Mouse (Mus musculus): ENCODE data around the gene Vopp1. TPM values are rescaled to one million over a fixed set of nuclear protein-coding genes. Genes with fewer than 3 reads are reported as not detected.

Vopp1 gene
- polyA plus RNA-seq, 1 experiment = 15.2 TPM

- Histone ChIP-seq H3K79me2 (ENCODE audit: control insufficient read depth, insufficient read depth) (no peaks in the 10 kb centered on the region), H3ac (ENCODE audit: control insufficient read depth, insufficient read length, low read depth) (no peak overlapping the region), H3K79me3 (ENCODE audit: low read depth) (no peaks in the 10 kb centered on the region), H3K27me3 (ENCODE audit: control insufficient read depth, insufficient read depth, insufficient read length) (no peaks in the 10 kb centered on the region), H3K4me3 (ENCODE audit: insufficient read depth, poor library complexity, severe bottlenecking) (no peak overlapping the region), H3K36me3 (ENCODE audit: control insufficient read depth, insufficient read depth) (peaks cover 4% of the 10 kb centered on the region)
- TF ChIP-seq CTCF (IDR thresholded peaks at IDR 0.05; ENCODE audit: control insufficient read depth, insufficient read depth, insufficient read length) = no peak
- no peak for TF ChIP-seq MAX (IDR thresholded peaks at IDR 0.05)
- TF ChIP-seq USF1 (IDR thresholded peaks at IDR 0.05; ENCODE audit: low read depth) = no peak
- no peak for TF ChIP-seq FOSL1 (IDR thresholded peaks at IDR 0.05; ENCODE audit: insufficient read depth, low read length, poor library complexity, severe bottlenecking)
- no peak for TF ChIP-seq MYOD1 (IDR thresholded peaks at IDR 0.05; ENCODE audit: control insufficient read depth, insufficient read length, low read depth)
These were observed 61.9 kb downstream of the Vopp1 start for GRCm38 (mm10) chr6:57763054-57763453.

- H3K36me3 ChIP-seq (ENCODE audit: control insufficient read depth, insufficient read depth) = peaks cover 11% of the 10 kb centered on the region
These were observed 70.8 kb downstream of the Vopp1 start for GRCm38 (mm10) chr6:57753962-57754759.

GRCm38 (mm10) chr6:57745748-57746129, 79.2 kb downstream of the Vopp1 start:
- no peaks in the 10 kb centered on the region for H3K79me3 ChIP-seq (ENCODE audit: low read depth)
- H3K36me3 ChIP-seq (ENCODE audit: control insufficient read depth, insufficient read depth) = no peaks in the 10 kb centered on the region
- H3ac ChIP-seq (ENCODE audit: control insufficient read depth, insufficient read length, low read depth) = no peak overlapping the region
- TF ChIP-seq CTCF (IDR thresholded peaks at IDR 0.05; ENCODE audit: control insufficient read depth, insufficient read depth, insufficient read length) (no peak), CEBPB (IDR thresholded peaks at IDR 0.05; ENCODE audit: low read depth) (no peak), USF1 (IDR thresholded peaks at IDR 0.05; ENCODE audit: low read depth) (no peak), MYOG (IDR thresholded peaks at IDR 0.05; ENCODE audit: control insufficient read depth, extremely low read depth, insufficient read length) (no peak)
- no peaks in the 10 kb centered on the region for H3K27me3 ChIP-seq (ENCODE audit: control insufficient read depth, insufficient read depth, insufficient read length)
- H3K4me3 ChIP-seq (ENCODE audit: insufficient read depth, poor library complexity, severe bottlenecking) = no peak overlapping the region
- H3K79me2 ChIP-seq (ENCODE audit: control insufficient read depth, insufficient read depth) = no peaks in the 10 kb centered on the region

More at GRCm38 (mm10) chr6:57753962-57754759, 70.8 kb downstream of the Vopp1 start:
- no peak overlapping the region for H3K4me3 ChIP-seq (ENCODE audit: insufficient read depth, poor library complexity, severe bottlenecking)
- H3K27me3 ChIP-seq (ENCODE audit: control insufficient read depth, insufficient read depth, insufficient read length) = no peaks in the 10 kb centered on the region
- H3K79me3 ChIP-seq (ENCODE audit: low read depth) = no peaks in the 10 kb centered on the region
- H3ac ChIP-seq (ENCODE audit: control insufficient read depth, insufficient read length, low read depth) = no peak overlapping the region
- H3K79me2 ChIP-seq (ENCODE audit: control insufficient read depth, insufficient read depth) = no peaks in the 10 kb centered on the region
- no peak for TF ChIP-seq MAX (IDR thresholded peaks at IDR 0.05)
- no peak for TF ChIP-seq MYOG (IDR thresholded peaks at IDR 0.05; ENCODE audit: control insufficient read depth, extremely low read depth, insufficient read length)
- no peak for TF ChIP-seq CEBPB (IDR thresholded peaks at IDR 0.05; ENCODE audit: low read depth)
- no peak for TF ChIP-seq MYOD1 (IDR thresholded peaks at IDR 0.05; ENCODE audit: control insufficient read depth, insufficient read length, low read depth)
- no peak for TF ChIP-seq CTCF (IDR thresholded peaks at IDR 0.05; ENCODE audit: control insufficient read depth, insufficient read depth, insufficient read length)
- TF ChIP-seq FOSL1 (IDR thresholded peaks at IDR 0.05; ENCODE audit: insufficient read depth, low read length, poor library complexity, severe bottlenecking) = no peak
- no peak for TF ChIP-seq USF1 (IDR thresholded peaks at IDR 0.05; ENCODE audit: low read depth)

GRCm38 (mm10) chr6:57744974-57745747, 79.8 kb downstream of the Vopp1 start:
- H3K36me3 ChIP-seq (ENCODE audit: control insufficient read depth, insufficient read depth) = no peaks in the 10 kb centered on the region
- no peak overlapping the region for H3K4me3 ChIP-seq (ENCODE audit: insufficient read depth, poor library complexity, severe bottlenecking)
- no peak for TF ChIP-seq CEBPB (IDR thresholded peaks at IDR 0.05; ENCODE audit: low read depth)
- no peak for TF ChIP-seq FOSL1 (IDR thresholded peaks at IDR 0.05; ENCODE audit: insufficient read depth, low read length, poor library complexity, severe bottlenecking)
- TF ChIP-seq MYOG (IDR thresholded peaks at IDR 0.05; ENCODE audit: control insufficient read depth, extremely low read depth, insufficient read length) = no peak
- no peak for TF ChIP-seq USF1 (IDR thresholded peaks at IDR 0.05; ENCODE audit: low read depth)
- TF ChIP-seq MYOD1 (IDR thresholded peaks at IDR 0.05; ENCODE audit: control insufficient read depth, insufficient read length, low read depth) = no peak
- TF ChIP-seq MAX (IDR thresholded peaks at IDR 0.05) = no peak
- TF ChIP-seq CTCF (IDR thresholded peaks at IDR 0.05; ENCODE audit: control insufficient read depth, insufficient read depth, insufficient read length) = no peak
- no peaks in the 10 kb centered on the region for H3K79me3 ChIP-seq (ENCODE audit: low read depth)
- no peaks in the 10 kb centered on the region for H3K79me2 ChIP-seq (ENCODE audit: control insufficient read depth, insufficient read depth)
- no peak overlapping the region for H3ac ChIP-seq (ENCODE audit: control insufficient read depth, insufficient read length, low read depth)
- H3K27me3 ChIP-seq (ENCODE audit: control insufficient read depth, insufficient read depth, insufficient read length) = no peaks in the 10 kb centered on the region

GRCm38 (mm10) chr6:57744123-57744522, 80.8 kb downstream of the Vopp1 start:
- H3K79me2 ChIP-seq (ENCODE audit: control insufficient read depth, insufficient read depth) = no peaks in the 10 kb centered on the region
- H3K27me3 ChIP-seq (ENCODE audit: control insufficient read depth, insufficient read depth, insufficient read length) = no peaks in the 10 kb centered on the region
- H3ac ChIP-seq (ENCODE audit: control insufficient read depth, insufficient read length, low read depth) = no peak overlapping the region
- no peaks in the 10 kb centered on the region for H3K36me3 ChIP-seq (ENCODE audit: control insufficient read depth, insufficient read depth)
- TF ChIP-seq MYOG (IDR thresholded peaks at IDR 0.05; ENCODE audit: control insufficient read depth, extremely low read depth, insufficient read length) (no peak), CTCF (IDR thresholded peaks at IDR 0.05; ENCODE audit: control insufficient read depth, insufficient read depth, insufficient read length) (no peak), FOSL1 (IDR thresholded peaks at IDR 0.05; ENCODE audit: insufficient read depth, low read length, poor library complexity, severe bottlenecking) (no peak), MAX (IDR thresholded peaks at IDR 0.05) (no peak), CEBPB (IDR thresholded peaks at IDR 0.05; ENCODE audit: low read depth) (no peak), USF1 (IDR thresholded peaks at IDR 0.05; ENCODE audit: low read depth) (no peak), MYOD1 (IDR thresholded peaks at IDR 0.05; ENCODE audit: control insufficient read depth, insufficient read length, low read depth) (no peak)
- no peaks in the 10 kb centered on the region for H3K79me3 ChIP-seq (ENCODE audit: low read depth)
- no peak overlapping the region for H3K4me3 ChIP-seq (ENCODE audit: insufficient read depth, poor library complexity, severe bottlenecking)

Data from C2C12 (cell line).